ENCODE assay signal across 15 mouse cellular contexts in the genomic region with DNA sequence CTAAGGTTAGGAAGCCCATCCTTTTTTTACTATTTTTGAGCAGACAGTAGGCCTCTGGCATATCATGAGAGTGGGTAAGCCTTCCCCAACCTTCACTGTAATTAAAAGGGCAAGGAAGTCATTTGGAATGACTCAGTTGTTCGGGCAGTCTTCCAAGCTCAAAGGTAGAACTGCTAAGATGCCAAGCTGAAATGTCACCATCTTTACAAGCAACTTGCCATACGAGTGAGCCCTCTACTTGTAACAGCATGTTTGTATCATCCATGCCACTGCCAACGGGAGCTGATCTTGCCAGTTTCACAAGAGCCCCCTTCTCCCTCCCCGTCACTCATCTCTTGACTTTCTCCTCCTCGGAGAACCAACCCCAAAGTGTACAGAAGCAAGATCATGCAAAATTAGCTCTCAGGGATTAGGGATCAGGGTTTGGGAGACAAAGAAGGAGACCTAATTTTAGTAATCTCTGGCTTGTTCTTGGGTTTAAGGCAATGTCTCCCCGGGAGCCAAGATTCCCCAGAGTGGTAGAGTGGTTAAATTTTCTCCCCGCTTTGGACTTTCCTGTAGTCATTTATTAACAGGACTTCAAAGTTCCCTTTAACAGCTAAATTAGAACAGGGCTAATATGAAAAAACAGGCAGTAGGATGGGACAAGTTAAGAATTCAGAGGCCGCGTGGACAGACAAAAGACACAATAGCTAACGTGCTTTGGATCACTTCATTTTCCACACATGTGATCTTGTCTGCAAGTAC.
DNase-seq lines count a peak whose midpoint lies in the region; ATAC-seq lines count a peak whose summit lies in the region.
"Had no signal": no experiment of that assay in that cellular context is flagged by ENCODE, and none has a peak within 500 bp of the region (broad histone marks: within the 10 kb centered on the region; RNA-seq: fewer than 3 reads in every experiment).

No protein-coding gene starts in this region.

- no peak overlapping the region; the same call in 1 of the 2 replicates for H3K27ac ChIP-seq in kidney, embryonic 14.5 days (ENCODE audit: low read depth, low read length)
- H3K27ac ChIP-seq: forebrain, embryonic 15.5 days; hindbrain, embryonic 13.5 days; macrophage; midbrain, embryonic 15.5 days had no signal

- peaks cover 11% of the 10 kb centered on the region for H3K4me1 ChIP-seq in kidney, embryonic 14.5 days (ENCODE audit: control insufficient read depth, insufficient read depth, low read length)
- H3K4me1 ChIP-seq: forebrain, embryonic 15.5 days; hindbrain, embryonic 13.5 days; midbrain, embryonic 15.5 days had no signal

- no peaks in the 10 kb centered on the region for H3K27me3 ChIP-seq in kidney, embryonic 14.5 days (ENCODE audit: control insufficient read depth, insufficient read depth, low read length)
- H3K27me3 ChIP-seq: forebrain, embryonic 15.5 days; hindbrain, embryonic 13.5 days; midbrain, embryonic 15.5 days had no signal

- peak; percentile 65 for DNase-seq in kidney, adult 11 months
- peak; percentile 42 for DNase-seq in adrenal gland, adult 8-10 months
- peak; percentile 95 for DNase-seq in fat pad, adult 2 months (ENCODE audit: extremely low read depth, low read depth, low spot score)
- peak; percentile 70 for DNase-seq in large intestine, adult 2 months (ENCODE audit: low read depth, low spot score)
- no peak for DNase-seq in yolk sac, embryonic 10.5 days (ENCODE audit: low spot score)
- no peak for DNase-seq in cerebellum, postnatal 36 days
- no peak for DNase-seq in thymus, postnatal 36 days
- DNase-seq: gastrocnemius, postnatal 10 days had no signal

- no peak overlapping the region for H3K4me3 ChIP-seq in kidney, embryonic 14.5 days (ENCODE audit: low read length)
- H3K4me3 ChIP-seq: forebrain, embryonic 15.5 days; hindbrain, embryonic 13.5 days; midbrain, embryonic 15.5 days had no signal

- no peak overlapping the region for H3K4me2 ChIP-seq in kidney, embryonic 14.5 days (replicated peaks; ENCODE audit: low read depth, low read length)
- H3K4me2 ChIP-seq: forebrain, embryonic 15.5 days; hindbrain, embryonic 13.5 days; midbrain, embryonic 15.5 days had no signal

- ATAC-seq in kidney, embryonic 14.5 days (ENCODE audit: low FRiP score, low TSS enrichment): no peak; the same call in 1 of the 2 replicates
- ATAC-seq: CD4-positive, CD25-positive, alpha-beta regulatory T cell, adult 4 months; forebrain, embryonic 15.5 days; midbrain, embryonic 15.5 days had no signal

- 68% methylated on average over 10 of the region's 10 CpGs for WGBS in kidney, embryonic 14.5 days
- 50% methylated on average over 10 of the region's 10 CpGs for WGBS in large intestine, adult 2 months

- no peaks in the 10 kb centered on the region for H3K36me3 ChIP-seq in kidney, embryonic 14.5 days (ENCODE audit: control insufficient read depth, insufficient read depth, low read length)
- H3K36me3 ChIP-seq: forebrain, embryonic 15.5 days; hindbrain, embryonic 13.5 days; midbrain, embryonic 15.5 days had no signal

- H3K9ac ChIP-seq in kidney, embryonic 14.5 days (ENCODE audit: low read depth, low read length): no peak overlapping the region
- H3K9ac ChIP-seq: forebrain, embryonic 15.5 days; hindbrain, embryonic 13.5 days; liver, embryonic 14.5 days; midbrain, embryonic 15.5 days had no signal

- H3K9me3 ChIP-seq in kidney, embryonic 14.5 days (ENCODE audit: control insufficient read depth, low read length): no peaks in the 10 kb centered on the region
- H3K9me3 ChIP-seq: forebrain, embryonic 15.5 days; hindbrain, embryonic 13.5 days; midbrain, embryonic 15.5 days had no signal

Comparison
In these comparisons a context has a peak if more than half of its experiments do, and no peak if none do; other contexts are left out.
1. DNase-seq: peak in kidney, adult 11 months (single experiment), adrenal gland, adult 8-10 months (single experiment), fat pad, adult 2 months (single experiment) and large intestine, adult 2 months (single experiment); none in yolk sac, embryonic 10.5 days (single experiment), cerebellum, postnatal 36 days (0 of 2) and thymus, postnatal 36 days (0 of 2).